Mouse (Mus musculus) hindbrain, embryonic 15.5 days (tissue): Measurements from ENCODE around the gene Fam192a. TPM values are rescaled to one million over a fixed set of nuclear protein-coding genes. Genes with fewer than 3 reads are reported as not detected.

Experiments
- ATAC-seq: fragments of 200-750 bp; cut with Nextera tagmentation; 2 replicates; pipeline ENCODE4 v1.8.0; 2017; ENCODE audit warnings: low read depth, moderate number of reproducible peaks, moderate TSS enrichment; ENCODE audit not compliant: low FRiP score
- H3K27ac ChIP-seq: fragments of 300-500 bp; sonication (generic); replicated peaks from 2 replicates; pipeline ENCODE4 v1.5.1; 2015; ENCODE audit warnings: mild to moderate bottlenecking, inconsistent platforms
- H3K27me3 ChIP-seq: fragments of 300-500 bp; sonication (generic); 2 replicates; pipeline ENCODE4 v1.6.1; 2015; ENCODE audit warnings: control low read depth, inconsistent platforms
- H3K36me3 ChIP-seq: fragments of 300-500 bp; sonication (generic); 2 replicates; pipeline ENCODE4 v1.6.1; 2015; ENCODE audit warnings: control low read depth, inconsistent platforms
- H3K4me1 ChIP-seq: fragments of 300-500 bp; sonication (generic); replicated peaks from 2 replicates; pipeline ENCODE4 v1.6.1; 2015; ENCODE audit warnings: control low read depth, inconsistent platforms
- H3K4me2 ChIP-seq: fragments of 300-500 bp; sonication (generic); 2 replicates; pipeline ENCODE4 v1.6.1; 2015; ENCODE audit warnings: moderate library complexity, mild to moderate bottlenecking, inconsistent platforms
- H3K4me3 ChIP-seq: fragments of 300-500 bp; sonication (generic); 2 replicates; pipeline ENCODE4 v1.5.1; 2015; ENCODE audit warnings: mild to moderate bottlenecking, inconsistent platforms
- H3K9ac ChIP-seq: fragments of 300-500 bp; sonication (generic); 2 replicates; pipeline ENCODE4 v1.6.1; 2015; ENCODE audit warnings: inconsistent platforms
- H3K9me3 ChIP-seq: fragments of 300-500 bp; sonication (generic); 2 replicates; pipeline ENCODE4 v1.6.1; 2016; ENCODE audit warnings: control low read depth, inconsistent platforms
- WGBS: fragments of 180-500 bp; shearing (Covaris S2); methylation state at CpG from one replicate; pipeline ENCODE4 v1.1.7; 2015; 5-methylcytosine and 5-hydroxymethylcytosine counted together
- polyA plus RNA-seq: library from polyadenylated mRNA; unstranded; fragments of >200 nt; fragmentation: Nextera tagmentation; extraction: Ambion mirVana; gene quantifications from 2 replicates; pipeline ENCODE4 v1.2.1, GENCODE M21; 2015

The Fam192a gene
- 63.8 and 69.1 TPM in 2 replicates for polyA plus RNA-seq

- H3K9ac ChIP-seq: peak within 1 kb of the TSS; percentile 93
- no peaks in the 10 kb centered on the region for H3K9me3 ChIP-seq
- WGBS: under 1% methylated on average over 55 of the region's 55 CpGs
- H3K4me3 ChIP-seq: peak within 1 kb of the TSS; percentile 75
- H3K4me2 ChIP-seq: peak within 1 kb of the TSS; percentile 99
- no peaks in the 10 kb centered on the region for H3K36me3 ChIP-seq
- peaks cover 35% of the 10 kb centered on the region for H3K4me1 ChIP-seq
- H3K27ac ChIP-seq: peak within 1 kb of the TSS; percentile 90
- no peaks in the 10 kb centered on the region for H3K27me3 ChIP-seq
- peak; percentile 100 for ATAC-seq
These were observed at the start of gene Fam192a, which contains the start of gene Rspry1 for GRCm38 (mm10) chr8:94601607-94602385. Gene Fam192a (minus strand): TSS chr8:94601997. Gene Rspry1 (plus strand): TSS chr8:94601937.

- Histone ChIP-seq H3K36me3 (peaks cover 67% of the 10 kb centered on the region), H3K27ac (no peak overlapping the region)
- WGBS: 39% methylated on average over 3 of the region's 3 CpGs
These were observed 47.7 kb upstream of the Fam192a start for GRCm38 (mm10) chr8:94649496-94649895.

GRCm38 (mm10) chr8:94646165-94646564, 44.4 kb upstream of the Fam192a start:
- Histone ChIP-seq H3K4me2 (no peak overlapping the region), H3K9ac (no peak overlapping the region), H3K4me1 (no peaks in the 10 kb centered on the region), H3K36me3 (peaks cover 66% of the 10 kb centered on the region), H3K27me3 (no peaks in the 10 kb centered on the region), H3K27ac (no peak overlapping the region), H3K4me3 (no peak overlapping the region), H3K9me3 (no peaks in the 10 kb centered on the region)
- no peak for ATAC-seq
- WGBS: 92% methylated on average over 3 of the region's 3 CpGs

More at GRCm38 (mm10) chr8:94649496-94649895, 47.7 kb upstream of the Fam192a start:
- no peaks in the 10 kb centered on the region for H3K27me3 ChIP-seq
- no peak for ATAC-seq
- no peak overlapping the region for H3K4me2 ChIP-seq
- H3K4me1 ChIP-seq: no peaks in the 10 kb centered on the region
- H3K4me3 ChIP-seq: no peak overlapping the region
- H3K9ac ChIP-seq: no peak overlapping the region
- no peaks in the 10 kb centered on the region for H3K9me3 ChIP-seq

- no peak overlapping the region for H3K4me3 ChIP-seq
- no peaks in the 10 kb centered on the region for H3K9me3 ChIP-seq
- H3K27me3 ChIP-seq: no peaks in the 10 kb centered on the region
- H3K4me1 ChIP-seq: no peaks in the 10 kb centered on the region
- H3K27ac ChIP-seq: no peak overlapping the region
- no peak overlapping the region for H3K9ac ChIP-seq
- no peak for ATAC-seq
- peaks cover 75% of the 10 kb centered on the region for H3K36me3 ChIP-seq
- H3K4me2 ChIP-seq: no peak overlapping the region
- WGBS: 59% methylated on average over 1 of the region's 1 CpGs
These were observed 43.4 kb upstream of the Fam192a start for GRCm38 (mm10) chr8:94645202-94645601.

GRCm38 (mm10) chr8:94641938-94642337, 40.1 kb upstream of the Fam192a start:
- H3K27ac ChIP-seq: no peak overlapping the region
- no peak overlapping the region for H3K9ac ChIP-seq
- no peak overlapping the region for H3K4me2 ChIP-seq
- peaks cover 88% of the 10 kb centered on the region for H3K36me3 ChIP-seq
- no peaks in the 10 kb centered on the region for H3K27me3 ChIP-seq
- ATAC-seq: no peak
- no peak overlapping the region for H3K4me3 ChIP-seq
- 92% methylated on average over 3 of the region's 3 CpGs for WGBS
- no peaks in the 10 kb centered on the region for H3K4me1 ChIP-seq
- no peaks in the 10 kb centered on the region for H3K9me3 ChIP-seq

- Histone ChIP-seq H3K4me2 (no peak overlapping the region), H3K27ac (no peak overlapping the region), H3K9me3 (no peaks in the 10 kb centered on the region), H3K36me3 (peaks cover 88% of the 10 kb centered on the region), H3K4me1 (no peaks in the 10 kb centered on the region), H3K9ac (no peak overlapping the region), H3K4me3 (no peak overlapping the region), H3K27me3 (no peaks in the 10 kb centered on the region)
- ATAC-seq: no peak
- 88% methylated on average over 2 of the region's 2 CpGs for WGBS
These were observed 39.4 kb upstream of the Fam192a start for GRCm38 (mm10) chr8:94641183-94641582.

- no peak overlapping the region for H3K4me2 ChIP-seq
- no peak overlapping the region for H3K27ac ChIP-seq
- H3K9ac ChIP-seq: no peak overlapping the region
- peaks cover 80% of the 10 kb centered on the region for H3K36me3 ChIP-seq
- no peaks in the 10 kb centered on the region for H3K4me1 ChIP-seq
- H3K27me3 ChIP-seq: no peaks in the 10 kb centered on the region
- H3K4me3 ChIP-seq: no peak overlapping the region
- ATAC-seq: no peak
- no peaks in the 10 kb centered on the region for H3K9me3 ChIP-seq
These were observed 32.4 kb upstream of the Fam192a start for GRCm38 (mm10) chr8:94634211-94634610.

GRCm38 (mm10) chr8:94633564-94634194, 31.9 kb upstream of the Fam192a start:
- Histone ChIP-seq H3K9ac (no peak overlapping the region), H3K36me3 (peaks cover 76% of the 10 kb centered on the region), H3K4me1 (no peaks in the 10 kb centered on the region), H3K27me3 (no peaks in the 10 kb centered on the region), H3K4me3 (no peak overlapping the region), H3K27ac (no peak overlapping the region), H3K9me3 (no peaks in the 10 kb centered on the region), H3K4me2 (no peak overlapping the region)
- WGBS: 86% methylated on average over 2 of the region's 2 CpGs
- ATAC-seq: no peak

GRCm38 (mm10) chr8:94624885-94625284, 23.1 kb upstream of the Fam192a start:
- Histone ChIP-seq H3K4me3 (no peak overlapping the region), H3K36me3 (peaks cover 22% of the 10 kb centered on the region), H3K9ac (no peak overlapping the region), H3K9me3 (no peaks in the 10 kb centered on the region), H3K4me2 (no peak overlapping the region), H3K27me3 (no peaks in the 10 kb centered on the region), H3K4me1 (no peaks in the 10 kb centered on the region), H3K27ac (no peak overlapping the region)
- no peak for ATAC-seq
- WGBS: 94% methylated on average over 1 of the region's 1 CpGs

- ATAC-seq: no peak
- H3K9me3 ChIP-seq: no peaks in the 10 kb centered on the region
- no peaks in the 10 kb centered on the region for H3K27me3 ChIP-seq
- no peak overlapping the region for H3K27ac ChIP-seq
- no peak overlapping the region for H3K4me2 ChIP-seq
- peaks cover 18% of the 10 kb centered on the region for H3K4me1 ChIP-seq
- H3K36me3 ChIP-seq: no peaks in the 10 kb centered on the region
- H3K9ac ChIP-seq: no peak overlapping the region
- WGBS: 94% methylated on average over 5 of the region's 5 CpGs
- H3K4me3 ChIP-seq: no peak overlapping the region
These were observed 5.3 kb upstream of the Fam192a start for GRCm38 (mm10) chr8:94607064-94607463.

GRCm38 (mm10) chr8:94604030-94604429, 2.2 kb upstream of the Fam192a start:
- Histone ChIP-seq H3K36me3 (no peaks in the 10 kb centered on the region), H3K9ac (no peak overlapping the region), H3K4me3 (no peak overlapping the region), H3K4me1 (peaks cover 31% of the 10 kb centered on the region), H3K4me2 (peak overlapping the region; percentile 99), H3K9me3 (no peaks in the 10 kb centered on the region), H3K27ac (no peak overlapping the region), H3K27me3 (no peaks in the 10 kb centered on the region)
- ATAC-seq: no peak
- 89% methylated on average over 2 of the region's 2 CpGs for WGBS

- Histone ChIP-seq H3K27ac (peak overlapping the region; percentile 90), H3K9me3 (no peaks in the 10 kb centered on the region), H3K9ac (peak overlapping the region; percentile 77), H3K36me3 (no peaks in the 10 kb centered on the region), H3K4me2 (peak overlapping the region; percentile 99), H3K4me3 (peak overlapping the region; percentile 75), H3K4me1 (peaks cover 35% of the 10 kb centered on the region), H3K27me3 (no peaks in the 10 kb centered on the region)
- WGBS: under 1% methylated on average over 31 of the region's 31 CpGs
- no peak; the same call in 1 of the 2 replicates for ATAC-seq
These were observed 804 bp upstream of the Fam192a start for GRCm38 (mm10) chr8:94602471-94603131.
